Mouse (Mus musculus) layer of hippocampus, adult 9-11 months (tissue): ENCODE measurements at regions not wholly inside any gene's neighbourhood (a gene's known extent, or its start where the extent isn't known, plus 50 kb on each side); places are given as distances from the start of the nearest gene placed in this dataset.

Source experiments
- DNase-seq: peaks from one replicate; pipeline ENCODE4 v3.0.0; 2022

- no peak for DNase-seq
These were observed 92.1 kb upstream of the Ins2 start for GRCm38 (mm10) chr7:142835319-142835718.

DNA sequence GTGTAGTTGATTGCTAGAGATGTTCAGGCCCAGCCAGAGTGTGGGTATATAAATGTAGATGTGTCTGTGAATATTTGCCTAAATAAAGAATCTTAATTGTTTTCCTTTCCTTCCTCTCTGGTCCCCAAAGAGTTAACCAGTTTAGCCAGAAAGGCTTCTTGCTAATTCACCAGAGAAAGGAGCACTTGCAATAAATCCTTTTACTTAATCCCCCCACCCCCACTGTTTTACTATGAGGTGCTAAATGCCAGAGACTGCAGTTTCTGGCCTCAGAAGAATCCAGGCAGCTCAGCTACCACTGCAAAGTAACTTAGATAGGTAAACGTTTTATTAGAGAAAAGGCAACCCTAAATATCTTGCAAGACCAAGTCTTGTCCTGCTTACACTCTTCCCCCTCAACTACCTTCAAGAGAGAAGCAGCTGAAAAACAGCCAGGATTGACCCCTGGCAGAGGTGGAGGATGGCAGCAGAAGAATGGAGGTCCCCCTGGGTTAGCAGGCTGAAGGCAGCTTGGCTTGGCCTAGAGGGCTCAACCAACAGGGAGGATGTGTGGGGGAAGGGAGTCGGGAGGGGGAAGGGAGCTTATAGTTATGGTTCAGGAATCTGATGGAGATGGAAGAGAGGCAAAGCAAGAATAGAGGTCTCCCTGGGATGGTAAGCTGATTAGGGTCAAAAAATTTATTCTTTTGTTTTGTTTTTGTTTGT lies 87.9 kb upstream of the Ins2 start:
- no peak for DNase-seq

- no peak for DNase-seq
These were observed 67.5 kb upstream of the Ins2 start for GRCm38 (mm10) chr7:142810711-142811110.

DNA sequence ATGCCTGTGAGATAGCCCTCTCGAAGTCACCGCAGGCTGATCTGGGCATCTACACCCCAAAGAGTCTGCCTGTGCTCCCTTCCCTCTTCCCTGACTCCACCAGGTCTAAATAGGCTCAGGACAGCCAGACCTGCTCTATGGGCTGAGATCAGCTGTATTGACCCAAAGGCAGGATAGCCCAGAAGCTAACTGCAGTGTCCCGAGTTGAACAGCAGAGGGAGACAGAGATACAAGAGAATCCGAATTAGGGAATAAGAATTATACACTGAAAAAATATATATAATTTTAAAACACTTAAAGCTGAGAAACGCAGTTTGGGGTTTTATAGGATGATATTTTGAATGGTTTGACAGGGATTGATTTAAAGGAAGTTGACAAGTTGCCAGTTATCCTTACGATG lies 56.2 kb upstream of the Ins2 start:
- DNase-seq = peak; percentile 18

GRCm38 (mm10) chr7:142794481-142794880 lies 51.3 kb upstream of the Ins2 start:
- no peak for DNase-seq
